Mouse (Mus musculus) layer of hippocampus, adult 9-11 months (tissue): ENCODE results near the gene Fam217b.

ENCODE experiments used
- DNase-seq: peaks from one replicate; pipeline ENCODE4 v3.0.0; 2022

Fam217b gene

DNA sequence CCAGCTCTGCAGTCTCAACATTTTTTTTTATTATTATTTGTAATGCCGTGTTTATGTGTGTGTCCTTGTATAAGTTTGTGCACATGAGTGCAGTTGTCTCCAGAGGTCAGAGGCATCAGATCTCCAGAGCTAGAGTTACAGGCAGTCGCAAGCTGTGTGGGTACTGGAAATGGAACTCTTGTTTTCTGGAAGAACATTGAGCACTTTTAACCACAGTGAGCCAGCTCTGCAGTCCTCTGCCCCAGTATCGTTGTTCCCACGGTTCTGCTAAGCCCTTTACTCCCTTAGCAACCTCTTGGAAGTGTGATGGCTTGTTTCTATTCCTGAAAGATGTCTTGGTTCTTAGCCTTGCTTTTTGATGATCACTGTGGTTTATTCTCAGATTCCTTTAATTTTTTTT is 35.1 kb downstream of the Fam217b start:
- DNase-seq = no peak

GRCm38 (mm10) chr2:178450236-178450635 is 35.9 kb downstream of the Fam217b start:
- DNase-seq = no peak

- no peak for DNase-seq
Observed at GRCm38 (mm10) chr2:178450961-178451360, 36.6 kb downstream of the Fam217b start.

DNA sequence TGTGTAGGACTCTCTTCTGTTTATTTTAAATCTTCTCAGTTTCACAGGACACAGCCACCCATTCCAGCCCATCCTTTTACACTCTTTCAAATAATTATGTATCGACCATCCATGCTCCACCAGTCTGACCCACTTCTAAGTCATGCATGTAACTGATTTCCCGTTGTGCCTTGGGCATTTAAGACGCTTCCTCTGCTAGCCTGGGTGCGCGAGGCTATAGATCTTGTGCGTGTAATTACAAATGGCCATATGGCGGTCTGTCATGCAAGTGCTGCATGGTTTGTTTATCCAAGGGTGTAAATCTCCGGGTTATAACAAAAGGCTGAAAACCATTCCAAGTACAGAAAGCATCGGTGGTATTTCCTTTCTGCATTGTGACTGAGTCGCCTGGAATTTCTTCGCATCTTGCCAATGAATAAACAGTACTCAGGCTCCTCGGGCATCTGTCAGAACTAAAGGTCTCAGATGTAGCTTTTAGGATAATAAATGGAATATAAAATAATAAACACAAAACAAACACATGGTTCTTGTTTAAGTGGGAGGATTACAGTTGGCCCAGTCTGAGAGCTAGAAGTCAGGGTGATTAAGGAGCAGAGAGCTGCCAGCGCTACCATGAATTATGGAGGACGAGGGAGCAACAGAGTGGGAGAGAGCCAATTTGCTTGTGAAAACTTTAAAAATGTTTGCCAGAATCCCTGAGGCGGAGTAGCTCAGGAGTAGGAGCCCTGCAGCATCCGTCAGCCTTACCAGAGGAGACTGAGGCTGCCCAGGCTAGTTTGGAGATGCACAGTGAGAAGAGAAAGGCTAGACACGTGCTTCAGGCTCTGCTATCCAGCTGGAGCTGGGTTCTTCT is 40.6 kb downstream of the Fam217b start:
- DNase-seq = peak; percentile 10

GRCm38 (mm10) chr2:178457414-178457813 is 43.1 kb downstream of the Fam217b start:
- DNase-seq = no peak

- no peak for DNase-seq
Observed at GRCm38 (mm10) chr2:178460353-178460752, 46.0 kb downstream of the Fam217b start.

- no peak for DNase-seq
Observed at GRCm38 (mm10) chr2:178471546-178472480, 57.5 kb downstream of the Fam217b start.

- no peak for DNase-seq
Observed at GRCm38 (mm10) chr2:178473916-178474315, 59.6 kb downstream of the Fam217b start.
